Mouse (Mus musculus): ENCODE measurements around the gene Clptm1l. TPM values are rescaled to one million over a fixed set of nuclear protein-coding genes. Genes with fewer than 3 reads are reported as not detected.

The Clptm1l gene
- polyA plus RNA-seq, 1 experiment from 2014 or later, result 108 TPM

- no peaks in the 10 kb centered on the region for H3K36me3 ChIP-seq (ENCODE audit: control insufficient read depth, insufficient read depth, low read length)
- ATAC-seq (ENCODE audit: low FRiP score, low TSS enrichment), result no peak
- H3K4me1 ChIP-seq (replicated peaks; ENCODE audit: control insufficient read depth, insufficient read depth), result no peaks in the 10 kb centered on the region
- no peak for DNase-seq (ENCODE audit: low spot score)
- H3K9ac ChIP-seq (ENCODE audit: low read length), result no peak overlapping the region
- H3K4me2 ChIP-seq (replicated peaks; ENCODE audit: low read depth), result no peak overlapping the region
- TF ChIP-seq EP300 (optimal IDR thresholded peaks at IDR 0.05), result no peak
- TF ChIP-seq CTCF (IDR thresholded peaks at IDR 0.05; ENCODE audit: low read depth), result no peak
- H3K27ac ChIP-seq (replicated peaks), result no peak overlapping the region
- 68% methylated on average over 4 of the region's 4 CpGs for WGBS
- no peak overlapping the region for H3K4me3 ChIP-seq (ENCODE audit: low read depth, low read length)
- no peaks in the 10 kb centered on the region for H3K9me3 ChIP-seq (ENCODE audit: control insufficient read depth, low read length)
- no peaks in the 10 kb centered on the region for H3K27me3 ChIP-seq (ENCODE audit: control insufficient read depth, insufficient read depth, low read length)
Observed at GRCm38 (mm10) chr13:73596276-73596675, 7.5 kb upstream of the Clptm1l start.

DNA sequence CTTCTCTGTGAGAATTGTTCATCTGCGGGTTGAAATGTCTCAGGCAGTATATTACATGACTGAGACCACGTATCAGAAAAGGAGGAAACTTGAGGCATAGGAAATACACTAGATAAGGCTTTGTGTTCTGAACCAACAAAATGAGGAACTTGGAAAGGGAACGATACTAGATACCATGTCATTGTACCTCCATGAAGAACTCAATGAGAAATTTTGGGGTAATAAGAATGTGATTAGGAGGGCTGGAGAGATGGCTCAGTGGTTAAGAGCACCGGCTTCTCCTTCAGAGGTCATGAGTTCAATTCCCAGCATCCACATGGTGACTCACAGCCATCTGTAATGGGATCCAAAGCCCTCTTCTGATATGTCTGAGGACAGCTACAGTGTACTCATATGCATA lies 3.6 kb upstream of the Clptm1l start:
- Histone ChIP-seq H3K9ac (ENCODE audit: low read length) (no peak overlapping the region), H3K4me1 (replicated peaks; ENCODE audit: control insufficient read depth, insufficient read depth) (peaks cover 4% of the 10 kb centered on the region; the same call in 1 of the 2 replicates), H3K4me2 (replicated peaks; ENCODE audit: low read depth) (no peak overlapping the region), H3K27me3 (ENCODE audit: control insufficient read depth, insufficient read depth, low read length) (no peaks in the 10 kb centered on the region), H3K9me3 (ENCODE audit: control insufficient read depth, low read length) (no peaks in the 10 kb centered on the region), H3K36me3 (ENCODE audit: control insufficient read depth, insufficient read depth, low read length) (no peaks in the 10 kb centered on the region), H3K4me3 (ENCODE audit: low read depth, low read length) (no peak overlapping the region), H3K27ac (replicated peaks) (no peak overlapping the region)
- TF ChIP-seq CTCF (IDR thresholded peaks at IDR 0.05; ENCODE audit: low read depth) (no peak), EP300 (optimal IDR thresholded peaks at IDR 0.05) (no peak)
- WGBS, result 74% methylated on average over 4 of the region's 4 CpGs
- DNase-seq (ENCODE audit: low spot score) (no peak), ATAC-seq (ENCODE audit: low FRiP score, low TSS enrichment) (no peak)

DNA sequence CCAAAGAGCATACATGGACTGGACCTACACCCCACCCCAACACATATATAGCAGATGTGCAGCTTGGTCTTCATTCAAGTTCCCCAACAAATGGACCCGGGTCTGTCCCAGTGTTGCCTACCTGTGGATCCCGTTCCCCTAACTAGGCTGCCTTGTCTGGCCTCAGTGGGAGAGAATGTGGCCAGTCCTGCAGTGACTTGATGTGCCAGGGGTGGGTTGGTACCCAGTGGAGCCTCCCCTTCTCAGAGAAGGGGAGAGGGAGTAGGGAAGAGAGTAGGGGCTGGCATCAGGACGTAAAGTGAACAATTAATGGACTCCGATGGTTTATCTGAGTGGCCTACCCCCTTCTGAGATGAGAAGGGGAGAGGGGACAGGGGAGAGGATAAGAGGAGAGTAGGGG lies 760 bp upstream of the Clptm1l start:
- H3K36me3 ChIP-seq (ENCODE audit: control insufficient read depth, insufficient read depth, low read length), result peaks cover 7% of the 10 kb centered on the region
- peak overlapping the region; percentile 73 for H3K4me3 ChIP-seq (ENCODE audit: low read depth, low read length)
- peak overlapping the region; percentile 79 for H3K9ac ChIP-seq (ENCODE audit: low read length)
- ATAC-seq (ENCODE audit: low FRiP score, low TSS enrichment), result no peak
- peaks cover 4% of the 10 kb centered on the region; the same call in 1 of the 2 replicates for H3K4me1 ChIP-seq (replicated peaks; ENCODE audit: control insufficient read depth, insufficient read depth)
- no peak for DNase-seq (ENCODE audit: low spot score)
- WGBS, result 49% methylated on average over 4 of the region's 4 CpGs
- H3K27me3 ChIP-seq (ENCODE audit: control insufficient read depth, insufficient read depth, low read length), result no peaks in the 10 kb centered on the region
- TF ChIP-seq EP300 (optimal IDR thresholded peaks at IDR 0.05) (no peak), CTCF (IDR thresholded peaks at IDR 0.05; ENCODE audit: low read depth) (no peak)
- H3K4me2 ChIP-seq (replicated peaks; ENCODE audit: low read depth), result peak overlapping the region; percentile 95
- H3K9me3 ChIP-seq (ENCODE audit: control insufficient read depth, low read length), result no peaks in the 10 kb centered on the region
- no peak overlapping the region for H3K27ac ChIP-seq (replicated peaks)

DNA sequence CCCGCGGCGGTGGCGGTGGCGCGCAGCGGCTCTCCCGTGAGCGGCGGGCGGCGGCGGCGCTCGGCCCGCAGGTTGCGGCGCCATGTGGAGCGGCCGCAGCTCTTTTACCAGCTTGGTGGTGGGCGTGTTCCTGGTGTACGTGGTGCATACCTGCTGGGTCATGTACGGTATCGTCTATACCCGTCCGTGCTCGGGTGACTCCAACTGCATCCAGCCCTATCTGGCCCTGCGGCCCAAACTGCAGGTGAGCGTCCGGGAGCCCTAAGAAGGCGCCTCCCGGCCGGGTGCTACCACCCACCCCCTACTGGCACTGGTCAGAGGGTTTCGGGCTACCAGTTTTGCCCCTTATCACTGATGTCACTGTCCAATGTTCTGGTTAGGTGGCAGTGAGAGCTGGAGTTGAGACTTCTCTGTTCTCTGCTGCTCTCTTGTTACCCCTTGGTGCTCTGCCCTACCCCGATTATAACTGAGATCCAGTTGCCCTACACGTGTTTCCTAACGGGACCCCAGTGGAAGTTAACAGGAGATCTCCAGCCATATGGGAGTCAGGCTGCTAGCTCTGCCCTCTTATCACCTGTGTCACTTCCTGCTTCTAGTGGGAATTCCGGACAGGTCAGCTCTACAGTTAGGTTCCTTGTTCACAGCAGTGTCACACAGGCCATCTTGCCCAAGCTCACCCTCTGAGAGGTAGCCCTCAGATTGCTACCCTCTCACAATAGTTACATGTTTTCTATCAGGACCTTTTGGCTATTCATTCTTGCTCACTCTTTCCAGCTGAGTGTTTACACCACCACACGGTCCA lies 551 bp downstream of the Clptm1l start:
- Histone ChIP-seq H3K4me1 (replicated peaks; ENCODE audit: control insufficient read depth, insufficient read depth) (peaks cover 4% of the 10 kb centered on the region; the same call in 1 of the 2 replicates), H3K27me3 (ENCODE audit: control insufficient read depth, insufficient read depth, low read length) (no peaks in the 10 kb centered on the region), H3K27ac (replicated peaks) (peak overlapping the region; percentile 73), H3K9ac (ENCODE audit: low read length) (peak overlapping the region; percentile 79), H3K36me3 (ENCODE audit: control insufficient read depth, insufficient read depth, low read length) (peaks cover 14% of the 10 kb centered on the region), H3K4me3 (ENCODE audit: low read depth, low read length) (peak overlapping the region; percentile 73), H3K4me2 (replicated peaks; ENCODE audit: low read depth) (peak overlapping the region; percentile 95), H3K9me3 (ENCODE audit: control insufficient read depth, low read length) (no peaks in the 10 kb centered on the region)
- DNase-seq (ENCODE audit: low spot score), result no peak
- TF ChIP-seq CTCF (IDR thresholded peaks at IDR 0.05; ENCODE audit: low read depth) (no peak), EP300 (optimal IDR thresholded peaks at IDR 0.05) (no peak)
- peak; percentile 83 for ATAC-seq (ENCODE audit: low FRiP score, low TSS enrichment)
- 2% methylated on average over 39 of the region's 39 CpGs for WGBS

GRCm38 (mm10) chr13:73618406-73618805 lies 14.6 kb downstream of the Clptm1l start:
- Histone ChIP-seq H3K4me2 (replicated peaks; ENCODE audit: low read depth) (no peak overlapping the region), H3K9ac (ENCODE audit: low read length) (no peak overlapping the region), H3K4me1 (replicated peaks; ENCODE audit: control insufficient read depth, insufficient read depth) (no peaks in the 10 kb centered on the region), H3K27me3 (ENCODE audit: control insufficient read depth, insufficient read depth, low read length) (no peaks in the 10 kb centered on the region), H3K9me3 (ENCODE audit: control insufficient read depth, low read length) (no peaks in the 10 kb centered on the region), H3K4me3 (ENCODE audit: low read depth, low read length) (no peak overlapping the region), H3K36me3 (ENCODE audit: control insufficient read depth, insufficient read depth, low read length) (peaks cover 43% of the 10 kb centered on the region), H3K27ac (replicated peaks) (no peak overlapping the region)
- TF ChIP-seq EP300 (optimal IDR thresholded peaks at IDR 0.05) (no peak), CTCF (IDR thresholded peaks at IDR 0.05; ENCODE audit: low read depth) (no peak)
- 91% methylated on average over 5 of the region's 5 CpGs for WGBS
- ATAC-seq (ENCODE audit: low FRiP score, low TSS enrichment) (no peak), DNase-seq (ENCODE audit: low spot score) (no peak)

DNA sequence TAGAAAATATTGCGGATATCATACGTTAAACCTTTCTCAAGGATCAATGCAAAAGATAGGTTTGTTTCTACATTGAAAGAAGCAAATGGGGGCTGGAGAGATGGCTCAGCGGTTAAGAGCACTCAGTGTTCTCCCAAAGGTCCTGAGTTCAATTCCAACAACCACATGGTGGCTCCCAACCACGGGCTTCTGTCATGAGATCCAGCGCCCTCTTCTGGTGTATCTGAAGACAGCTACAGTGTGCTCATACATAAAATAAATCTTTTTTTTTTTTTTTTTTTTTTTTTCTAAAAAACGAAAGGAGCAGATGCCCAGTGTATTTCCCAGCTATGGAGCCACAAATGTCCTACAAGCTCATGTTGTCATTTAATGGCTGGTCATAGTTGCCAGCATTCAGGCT lies 16.8 kb downstream of the Clptm1l start:
- Histone ChIP-seq H3K27ac (replicated peaks) (no peak overlapping the region), H3K4me3 (ENCODE audit: low read depth, low read length) (no peak overlapping the region), H3K4me2 (replicated peaks; ENCODE audit: low read depth) (no peak overlapping the region), H3K27me3 (ENCODE audit: control insufficient read depth, insufficient read depth, low read length) (no peaks in the 10 kb centered on the region), H3K9ac (ENCODE audit: low read length) (no peak overlapping the region), H3K36me3 (ENCODE audit: control insufficient read depth, insufficient read depth, low read length) (peaks cover 33% of the 10 kb centered on the region), H3K4me1 (replicated peaks; ENCODE audit: control insufficient read depth, insufficient read depth) (no peaks in the 10 kb centered on the region), H3K9me3 (ENCODE audit: control insufficient read depth, low read length) (no peaks in the 10 kb centered on the region)
- TF ChIP-seq CTCF (IDR thresholded peaks at IDR 0.05; ENCODE audit: low read depth) (peak; percentile 49), EP300 (optimal IDR thresholded peaks at IDR 0.05) (no peak)
- whole genome bisulfite sequencing, result 70% methylated on average over 6 of the region's 6 CpGs
- no peak for DNase-seq (ENCODE audit: low spot score)
- ATAC-seq (ENCODE audit: low FRiP score, low TSS enrichment), result no peak
